Mouse (Mus musculus) liver, embryonic 16.5 days (tissue): ENCODE results near the gene Vps13c. TPM values are rescaled to one million over a fixed set of nuclear protein-coding genes. Genes with fewer than 3 reads are reported as not detected.

Experiments
- ATAC-seq: fragments of 200-750 bp; cut with Nextera tagmentation; 2 replicates; pipeline ENCODE4 v1.8.0; 2017; ENCODE audit warnings: low read depth, mild to moderate bottlenecking, moderate number of reproducible peaks, moderate library complexity
- H3K27ac ChIP-seq: fragments of 300-500 bp; sonication (generic); 2 replicates; pipeline ENCODE4 v1.5.1; 2014; ENCODE audit warnings: mild to moderate bottlenecking, low read length
- H3K27me3 ChIP-seq: fragments of 300-500 bp; sonication (generic); 2 replicates; pipeline ENCODE4 v1.6.1; 2014; ENCODE audit warnings: low read depth, low read length, mixed read lengths; ENCODE audit not compliant: control insufficient read depth, insufficient read depth
- H3K36me3 ChIP-seq: fragments of 300-500 bp; sonication (generic); 2 replicates; pipeline ENCODE4 v1.6.1; 2014; ENCODE audit warnings: mild to moderate bottlenecking; ENCODE audit not compliant: control insufficient read depth, insufficient read depth
- H3K4me1 ChIP-seq: fragments of 300-500 bp; sonication (generic); 2 replicates; pipeline ENCODE4 v1.6.1; 2014; ENCODE audit warnings: low read depth, low read length, mixed read lengths; ENCODE audit not compliant: control insufficient read depth
- H3K4me2 ChIP-seq: fragments of 300-500 bp; sonication (generic); 2 replicates; pipeline ENCODE4 v1.6.1; 2014; ENCODE audit warnings: low read depth, low read length, mixed read lengths
- H3K4me3 ChIP-seq: fragments of 300-500 bp; sonication (generic); 2 replicates; pipeline ENCODE4 v1.5.1; 2014; ENCODE audit warnings: low read depth, mild to moderate bottlenecking, low read length
- H3K9ac ChIP-seq: fragments of 300-500 bp; sonication (generic); 2 replicates; pipeline ENCODE4 v1.6.1; 2014; ENCODE audit warnings: low read depth, low read length
- H3K9me3 ChIP-seq: fragments of 300-500 bp; sonication (generic); replicated peaks from 2 replicates; pipeline ENCODE4 v1.6.1; 2016; ENCODE audit warnings: low read length; ENCODE audit not compliant: control insufficient read depth
- WGBS: fragments of 180-500 bp; shearing (Covaris S2); extraction: QIAGEN DNeasy Blood & Tissue Kit; methylation state at CpG from one replicate; pipeline ENCODE4 v1.1.7; 2014; ENCODE audit not compliant: insufficient replicate concordance; 5-methylcytosine and 5-hydroxymethylcytosine counted together
- polyA plus RNA-seq: library from polyadenylated mRNA; unstranded; fragments of >200 nt; fragmentation: Nextera tagmentation; extraction: Ambion mirVana; gene quantifications from 2 replicates; pipeline ENCODE4 v1.2.1, GENCODE M21; 2015

Gene Vps13c
- polyA plus RNA-seq, 1 experiment from 2014 or later: 4.4 TPM

DNA sequence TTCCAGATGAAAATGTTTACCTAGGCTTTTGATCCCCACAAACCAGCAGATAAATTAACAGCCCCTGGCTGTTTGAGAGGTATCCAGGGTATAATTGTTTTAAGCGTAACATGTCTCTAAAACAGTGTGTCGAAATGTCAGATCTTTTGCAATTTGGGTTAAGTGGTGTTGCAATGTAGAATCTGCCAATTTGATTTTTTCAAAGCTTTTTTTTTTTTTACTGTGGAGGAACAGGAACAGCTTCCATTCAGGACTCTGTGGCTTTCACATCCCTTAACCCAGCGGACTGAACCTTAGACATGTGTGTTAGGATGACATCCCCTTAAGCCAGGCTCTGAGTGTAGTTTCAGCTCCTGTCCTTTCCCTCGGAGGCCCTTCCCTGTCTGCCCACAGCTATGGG, 4.8 kb downstream of the Vps13c start:
- WGBS: 42% methylated on average over 4 of the region's 4 CpGs
- no peak overlapping the region for H3K9ac ChIP-seq
- no peak overlapping the region for H3K4me3 ChIP-seq
- no peaks in the 10 kb centered on the region for H3K27me3 ChIP-seq
- H3K36me3 ChIP-seq: no peaks in the 10 kb centered on the region
- H3K27ac ChIP-seq: no peak overlapping the region; the same call in 1 of the 2 replicates
- peaks cover 45% of the 10 kb centered on the region for H3K4me1 ChIP-seq
- ATAC-seq: no peak
- no peaks in the 10 kb centered on the region for H3K9me3 ChIP-seq
- H3K4me2 ChIP-seq: peak overlapping the region; percentile 12; the same call in 1 of the 2 replicates

DNA sequence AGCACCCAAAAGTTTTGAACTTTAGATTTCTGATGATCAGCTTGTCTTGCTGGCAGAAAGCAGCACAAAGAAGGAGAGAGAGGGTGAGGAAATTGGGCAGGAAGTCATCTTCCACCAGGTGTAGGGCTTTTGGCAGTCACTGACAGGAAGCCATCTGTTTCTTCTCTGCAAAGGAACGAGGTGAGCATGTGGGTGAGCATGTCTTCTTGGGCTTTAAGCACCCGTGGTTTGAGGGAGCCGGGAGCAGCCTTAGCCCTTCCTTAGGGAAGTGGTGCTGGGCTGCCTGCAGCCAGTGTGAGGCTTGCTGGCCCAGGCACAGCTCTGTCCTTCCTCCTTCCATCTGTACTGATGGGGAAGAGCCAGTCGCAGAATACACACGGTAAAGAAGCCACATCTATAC, 5.5 kb downstream of the Vps13c start:
- H3K36me3 ChIP-seq: no peaks in the 10 kb centered on the region
- H3K4me3 ChIP-seq: no peak overlapping the region
- H3K9ac ChIP-seq: no peak overlapping the region
- H3K27me3 ChIP-seq: no peaks in the 10 kb centered on the region
- 0 out of 2 replicates have a peak overlapping the region, but pooled peaks have one; percentile 12 for H3K27ac ChIP-seq
- H3K4me1 ChIP-seq: peaks cover 45% of the 10 kb centered on the region
- no peaks in the 10 kb centered on the region for H3K9me3 ChIP-seq
- no peak for ATAC-seq
- WGBS: 49% methylated on average over 5 of the region's 5 CpGs
- H3K4me2 ChIP-seq: no peak overlapping the region

DNA sequence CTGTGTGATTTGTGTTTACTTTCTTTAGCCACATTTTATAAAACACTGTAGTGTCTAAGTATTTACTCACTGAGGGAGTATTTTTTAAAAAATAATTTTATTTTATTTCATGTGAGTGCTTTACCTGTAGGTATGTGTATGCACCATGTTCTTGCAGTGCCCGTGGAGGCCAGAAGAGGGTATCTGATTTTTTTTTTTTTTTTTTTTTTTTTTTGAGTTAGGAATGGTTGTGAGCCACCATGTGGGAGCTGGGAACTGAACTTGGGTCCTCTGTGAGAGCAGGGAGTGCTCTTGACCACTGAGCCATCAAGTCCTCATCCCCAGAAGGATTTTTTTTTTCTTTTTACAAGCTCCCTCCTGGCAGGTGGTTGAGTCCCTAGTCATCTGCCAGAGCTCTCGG, 5.9 kb downstream of the Vps13c start:
- 70% methylated on average over 2 of the region's 2 CpGs for WGBS
- Histone ChIP-seq H3K9ac (no peak overlapping the region), H3K27me3 (no peaks in the 10 kb centered on the region), H3K9me3 (no peaks in the 10 kb centered on the region), H3K36me3 (no peaks in the 10 kb centered on the region), H3K4me1 (peaks cover 43% of the 10 kb centered on the region), H3K4me3 (no peak overlapping the region), H3K27ac (no peak overlapping the region), H3K4me2 (no peak overlapping the region)
- ATAC-seq: no peak

DNA sequence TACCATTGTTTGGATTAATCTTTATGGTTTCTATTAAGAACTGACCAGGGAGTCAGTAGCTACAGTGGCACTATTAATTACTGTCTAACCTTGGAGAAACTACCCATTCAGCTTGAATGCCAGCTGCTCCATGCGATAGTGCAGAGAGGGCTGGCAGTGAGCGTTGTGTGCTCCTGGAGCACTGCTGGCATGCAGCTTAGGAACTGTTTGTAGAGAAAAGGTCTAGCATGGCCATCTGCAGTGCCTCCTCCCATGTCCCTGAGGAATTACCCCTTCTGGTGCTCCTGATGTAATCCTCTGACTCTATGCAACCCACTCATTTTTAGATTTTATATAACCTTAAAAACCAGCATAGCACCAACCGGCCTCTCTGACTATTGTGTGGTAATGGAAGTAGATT, 7.4 kb downstream of the Vps13c start:
- Histone ChIP-seq H3K4me1 (peaks cover 35% of the 10 kb centered on the region), H3K4me3 (no peak overlapping the region), H3K9me3 (no peaks in the 10 kb centered on the region), H3K9ac (no peak overlapping the region), H3K4me2 (no peak overlapping the region), H3K27ac (no peak overlapping the region), H3K36me3 (no peaks in the 10 kb centered on the region), H3K27me3 (no peaks in the 10 kb centered on the region)
- ATAC-seq: no peak
- 79% methylated on average over 3 of the region's 3 CpGs for WGBS

DNA sequence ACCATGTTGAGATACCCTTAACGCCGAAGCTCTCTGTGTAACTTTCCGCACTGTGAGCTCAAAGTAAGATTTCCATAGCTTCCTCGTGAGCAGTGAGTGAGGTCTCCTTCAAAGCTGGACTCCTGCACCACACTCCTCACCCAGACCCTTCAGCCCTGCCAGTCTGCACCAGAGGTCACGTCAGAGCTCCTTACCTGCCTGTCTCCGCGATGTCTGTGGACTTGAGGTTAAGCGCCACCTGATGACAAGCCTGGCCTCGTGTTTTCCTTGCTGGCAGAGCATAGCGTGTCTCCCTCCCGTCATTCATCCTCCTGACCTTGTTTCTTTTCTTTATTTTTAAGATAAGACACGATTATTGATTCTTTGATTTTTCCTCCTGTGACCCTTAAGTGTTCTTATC, 9.2 kb downstream of the Vps13c start:
- WGBS: 74% methylated on average over 12 of the region's 12 CpGs
- no peaks in the 10 kb centered on the region for H3K27me3 ChIP-seq
- H3K27ac ChIP-seq: no peak overlapping the region
- H3K4me1 ChIP-seq: peaks cover 28% of the 10 kb centered on the region
- H3K9me3 ChIP-seq: no peaks in the 10 kb centered on the region
- ATAC-seq: no peak
- H3K4me2 ChIP-seq: no peak overlapping the region
- no peaks in the 10 kb centered on the region for H3K36me3 ChIP-seq
- H3K4me3 ChIP-seq: no peak overlapping the region
- no peak overlapping the region for H3K9ac ChIP-seq

DNA sequence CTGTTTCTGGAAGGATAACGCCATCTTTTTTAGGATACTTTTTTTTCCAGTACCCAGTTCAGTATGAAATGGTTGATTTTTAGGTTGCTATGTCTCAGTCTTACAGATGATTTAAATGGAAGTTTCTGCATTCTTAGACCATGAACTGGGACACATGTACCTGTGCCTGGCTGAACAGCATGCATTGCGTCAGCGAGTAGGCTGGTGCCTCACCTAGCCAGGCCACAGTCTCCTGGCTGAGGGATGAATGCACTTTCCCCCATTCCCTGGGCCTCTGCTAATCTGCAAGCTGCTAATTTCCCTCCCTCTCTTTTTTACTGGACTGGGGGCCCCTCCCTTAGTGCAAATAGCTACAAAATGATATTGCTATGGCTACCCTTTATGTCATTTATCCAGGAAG, 9.7 kb downstream of the Vps13c start:
- Histone ChIP-seq H3K9me3 (no peaks in the 10 kb centered on the region), H3K4me2 (no peak overlapping the region), H3K4me3 (no peak overlapping the region), H3K4me1 (peaks cover 23% of the 10 kb centered on the region), H3K36me3 (no peaks in the 10 kb centered on the region), H3K9ac (no peak overlapping the region), H3K27ac (no peak overlapping the region), H3K27me3 (no peaks in the 10 kb centered on the region)
- no peak for ATAC-seq
- 85% methylated on average over 3 of the region's 3 CpGs for WGBS

DNA sequence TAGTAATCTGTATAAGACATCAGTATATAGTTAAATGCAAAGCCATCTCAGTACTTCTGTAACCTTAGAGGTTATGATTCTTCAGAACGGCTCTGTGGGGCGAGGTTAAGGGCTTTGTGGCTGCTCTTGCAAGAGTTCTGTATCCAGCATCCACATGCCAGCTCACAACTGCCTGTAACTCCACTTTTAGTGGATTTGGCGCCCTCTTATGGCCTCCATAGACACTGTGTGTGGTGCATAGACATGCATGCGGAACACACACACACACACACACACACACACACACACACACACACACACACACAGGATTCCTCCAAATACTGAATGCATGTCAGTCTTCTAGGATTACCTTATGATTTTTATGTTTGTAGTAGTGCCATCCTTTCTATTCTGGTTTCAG, 11.0 kb downstream of the Vps13c start:
- Histone ChIP-seq H3K27me3 (no peaks in the 10 kb centered on the region), H3K4me1 (peaks cover 18% of the 10 kb centered on the region), H3K9ac (no peak overlapping the region), H3K9me3 (no peaks in the 10 kb centered on the region), H3K36me3 (no peaks in the 10 kb centered on the region), H3K4me3 (no peak overlapping the region), H3K4me2 (no peak overlapping the region), H3K27ac (no peak overlapping the region)
- ATAC-seq: no peak
- WGBS: 78% methylated on average over 4 of the region's 4 CpGs

DNA sequence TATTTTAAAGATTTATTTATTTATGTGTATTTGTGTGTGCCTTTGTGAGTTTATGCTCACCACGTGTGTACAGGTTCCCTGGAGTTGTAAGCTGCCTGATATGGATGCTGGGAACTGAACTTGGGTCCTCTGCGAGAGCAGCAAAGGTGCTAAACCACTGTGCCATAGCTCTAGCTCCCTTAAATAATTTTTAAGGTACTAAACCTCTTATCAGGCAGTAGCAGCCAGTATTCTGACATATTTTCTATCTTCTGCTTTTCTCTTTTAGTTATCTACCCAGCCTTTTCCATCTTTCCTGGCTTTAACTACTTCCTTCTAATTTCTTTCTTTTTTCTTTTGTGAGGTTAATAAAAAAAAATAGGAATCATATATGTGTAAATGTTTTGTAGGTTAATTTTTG, 20.1 kb downstream of the Vps13c start:
- Histone ChIP-seq H3K27me3 (no peaks in the 10 kb centered on the region), H3K36me3 (peaks cover 7% of the 10 kb centered on the region; the same call in 1 of the 2 replicates), H3K4me1 (peaks cover 21% of the 10 kb centered on the region), H3K27ac (peak overlapping the region; percentile 69), H3K9me3 (no peaks in the 10 kb centered on the region), H3K9ac (no peak overlapping the region), H3K4me2 (0 out of 2 replicates have a peak overlapping the region, but pooled peaks have one; percentile 9), H3K4me3 (no peak overlapping the region)
- peak; percentile 37; the same call in 1 of the 2 replicates for ATAC-seq
- 24% methylated on average over 2 of the region's 2 CpGs for WGBS

DNA sequence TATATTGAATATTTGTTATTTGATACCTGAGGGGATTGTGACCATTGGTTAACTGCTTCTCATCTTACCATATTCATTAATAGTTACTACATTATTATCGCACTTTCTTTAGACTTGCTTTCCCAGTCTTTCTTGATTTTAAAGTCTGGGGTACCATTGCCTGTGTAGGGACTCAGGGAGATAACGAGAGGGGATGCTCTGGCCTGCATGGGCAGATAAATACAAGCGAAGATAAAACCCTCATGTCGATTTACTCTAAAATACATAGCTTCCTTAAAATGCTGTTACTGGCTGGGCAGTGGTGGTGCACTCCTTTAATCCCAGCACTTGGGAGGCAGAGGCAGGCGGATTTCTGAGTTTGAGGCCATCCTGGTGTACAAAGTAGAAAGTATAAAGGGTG, 23.1 kb downstream of the Vps13c start:
- H3K27ac ChIP-seq: peak overlapping the region; percentile 61
- H3K9me3 ChIP-seq: no peaks in the 10 kb centered on the region
- H3K4me3 ChIP-seq: no peak overlapping the region
- no peaks in the 10 kb centered on the region for H3K27me3 ChIP-seq
- 26% methylated on average over 5 of the region's 5 CpGs for WGBS
- peaks cover 2% of the 10 kb centered on the region; the same call in 1 of the 2 replicates for H3K36me3 ChIP-seq
- peak overlapping the region; percentile 36; the same call in 1 of the 2 replicates for H3K4me2 ChIP-seq
- peak; percentile 89 for ATAC-seq
- H3K9ac ChIP-seq: no peak overlapping the region
- H3K4me1 ChIP-seq: peaks cover 25% of the 10 kb centered on the region
